Mouse (Mus musculus) spleen, adult 2 months (tissue): Measurements from ENCODE around the gene Kcna4.

Experiments
- CTCF ChIP-seq: fragments of 200-500 bp; IDR thresholded peaks from 2 replicates; pipeline ENCODE4 v1.5.1; 2011; ENCODE audit warnings: mild to moderate bottlenecking, inconsistent platforms; ENCODE audit not compliant: insufficient read depth, insufficient read length, insufficient replicate concordance; ENCODE audit errors: extremely low read depth
- POLR2A ChIP-seq: fragments of 200-500 bp; IDR thresholded peaks from 2 replicates; pipeline ENCODE4 v1.6.1; 2011; ENCODE audit warnings: low read depth, low read length, inconsistent platforms

DNA sequence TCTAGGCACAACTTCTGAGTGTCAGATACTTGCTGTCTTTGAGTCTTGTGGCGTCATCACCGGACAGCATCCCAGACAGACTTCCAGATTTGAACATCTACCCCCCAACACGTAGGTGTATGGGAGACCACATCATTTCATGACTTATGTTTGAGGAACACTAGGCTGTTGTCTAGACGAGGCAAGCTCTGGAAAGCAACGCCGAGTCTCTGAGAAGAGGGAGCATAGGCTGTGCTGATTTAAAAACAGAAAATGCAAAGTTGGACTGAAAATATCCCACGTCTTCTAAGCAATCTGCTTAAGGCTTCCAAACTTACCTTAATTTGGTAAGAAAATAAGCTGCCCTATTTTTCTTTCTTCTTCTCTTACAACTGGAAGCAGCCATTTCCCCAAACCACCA, 4.1 kb downstream of the Kcna4 start:
- TF ChIP-seq CTCF (no peak), POLR2A (no peak)
